Mouse (Mus musculus): ENCODE measurements around the gene Cog2. TPM values are rescaled to one million over a fixed set of nuclear protein-coding genes. Genes with fewer than 3 reads are reported as not detected.

Gene Cog2
- total RNA-seq, 1 experiment = 31.4 TPM

DNA sequence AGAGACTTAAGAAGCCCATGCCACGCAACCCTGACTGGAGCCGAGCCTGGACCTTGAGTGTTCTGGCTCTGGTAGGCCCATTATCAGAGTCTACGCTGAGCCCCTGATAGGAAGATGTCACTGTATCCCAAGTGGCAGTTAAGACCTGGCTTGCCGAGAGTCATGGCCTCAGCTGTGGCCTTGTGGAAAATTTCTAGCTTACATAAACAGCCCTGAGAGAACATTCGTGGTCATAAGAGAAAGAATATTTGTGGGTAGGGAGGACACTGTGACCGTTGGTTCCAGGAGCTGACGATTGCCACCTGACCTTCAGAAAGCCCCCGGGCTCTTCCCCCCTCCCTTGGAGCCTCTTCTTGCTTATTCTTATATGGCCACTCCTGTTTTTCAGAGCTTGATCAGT is 40.2 kb upstream of the Cog2 start:
- no peak overlapping the region for H3K4me3 ChIP-seq (ENCODE audit: insufficient read depth in 1 of 2, low read depth in 1 of 2, low read length in 2 of 2, poor library complexity in 1 of 2, severe bottlenecking in 1 of 2)
- H3K9me3 ChIP-seq (ENCODE audit: control insufficient read depth, insufficient read depth, low read depth, low read length) = no peaks in the 10 kb centered on the region
- no peaks in the 10 kb centered on the region for H3K4me1 ChIP-seq (ENCODE audit: control insufficient read depth in 2 of 2, insufficient read depth in 2 of 2, low read length in 2 of 2, poor library complexity in 1 of 2)
- DNase-seq (ENCODE audit: low read depth, low spot score) = no peak
- in situ Hi-C loops (cut with MboI; ENCODE audit: low sequenced_read_pairs in 2 of 2, unreplicated experiment in 2 of 2) = no loop called here
- H3K27ac ChIP-seq (ENCODE audit: insufficient read depth, low read depth, low read length, poor library complexity, severe bottlenecking) = no peak overlapping the region
- no peaks in the 10 kb centered on the region for H3K36me3 ChIP-seq (ENCODE audit: control insufficient read depth, insufficient read depth, low read length, poor library complexity, severe bottlenecking)
- no peak overlapping the region for H3K9ac ChIP-seq (ENCODE audit: insufficient read depth, low read depth, low read length, poor library complexity, severe bottlenecking)
- TF ChIP-seq ZC3H11A (IDR thresholded peaks at IDR 0.05; ENCODE audit: borderline replicate concordance, low read depth, low read length) (no peak), HCFC1 (IDR thresholded peaks at IDR 0.05; ENCODE audit: borderline replicate concordance, insufficient read depth, low read length) (no peak), MAFK (IDR thresholded peaks at IDR 0.05; ENCODE audit: insufficient read depth, low read depth, low read length) (no peak)

DNA sequence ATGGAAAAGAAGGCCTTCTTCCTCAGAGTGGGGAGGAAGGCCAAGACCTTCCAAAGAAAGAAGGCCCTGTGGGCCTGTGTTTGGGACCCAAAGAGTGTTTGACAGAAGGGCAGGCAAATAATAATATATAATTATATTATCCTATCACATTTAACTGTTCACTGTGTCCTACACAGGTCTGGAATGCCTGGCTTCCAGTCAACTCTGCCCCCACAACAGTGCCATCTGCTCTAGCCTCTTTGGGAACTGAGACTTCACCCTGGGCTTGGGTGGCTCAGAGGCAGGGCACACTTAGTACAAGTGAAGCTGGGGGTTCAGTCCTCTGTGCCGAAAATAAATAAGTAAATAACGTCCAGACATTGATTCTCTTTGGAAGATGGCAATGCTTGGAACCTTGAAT is 37.8 kb upstream of the Cog2 start:
- Histone ChIP-seq H3K9me3 (ENCODE audit: control insufficient read depth, insufficient read depth, low read depth, low read length) (no peaks in the 10 kb centered on the region), H3K4me1 (ENCODE audit: control insufficient read depth in 2 of 2, insufficient read depth in 2 of 2, low read length in 2 of 2, poor library complexity in 1 of 2) (no peaks in the 10 kb centered on the region), H3K9ac (ENCODE audit: insufficient read depth, low read depth, low read length, poor library complexity, severe bottlenecking) (no peak overlapping the region), H3K36me3 (ENCODE audit: control insufficient read depth, insufficient read depth, low read length, poor library complexity, severe bottlenecking) (no peaks in the 10 kb centered on the region), H3K27ac (ENCODE audit: insufficient read depth, low read depth, low read length, poor library complexity, severe bottlenecking) (no peak overlapping the region), H3K4me3 (ENCODE audit: insufficient read depth in 1 of 2, low read depth in 1 of 2, low read length in 2 of 2, poor library complexity in 1 of 2, severe bottlenecking in 1 of 2) (no peak overlapping the region)
- TF ChIP-seq ZC3H11A (IDR thresholded peaks at IDR 0.05; ENCODE audit: borderline replicate concordance, low read depth, low read length) (no peak), ZNF384 (IDR thresholded peaks at IDR 0.05; ENCODE audit: low read depth, low read length) (no peak), HCFC1 (IDR thresholded peaks at IDR 0.05; ENCODE audit: borderline replicate concordance, insufficient read depth, low read length) (no peak), CHD2 (IDR thresholded peaks at IDR 0.05; ENCODE audit: low read depth, low read length) (no peak), MAFK (IDR thresholded peaks at IDR 0.05; ENCODE audit: insufficient read depth, low read depth, low read length) (no peak)
- in situ Hi-C loops (cut with MboI; ENCODE audit: low sequenced_read_pairs in 2 of 2, unreplicated experiment in 2 of 2) = no loop called here
- no peak for DNase-seq (ENCODE audit: low read depth, low spot score)

- peak; percentile 73 for DNase-seq (ENCODE audit: low read depth, low spot score)
- H3K36me3 ChIP-seq (ENCODE audit: control insufficient read depth, insufficient read depth, low read length, poor library complexity, severe bottlenecking) = no peaks in the 10 kb centered on the region
- TF ChIP-seq HCFC1 (IDR thresholded peaks at IDR 0.05; ENCODE audit: borderline replicate concordance, insufficient read depth, low read length) (peak; percentile 24; the same call in 1 of the 2 replicates), MAFK (IDR thresholded peaks at IDR 0.05; ENCODE audit: insufficient read depth, low read depth, low read length) (no peak), ZNF384 (IDR thresholded peaks at IDR 0.05; ENCODE audit: low read depth, low read length) (peak; percentile 89)
- H3K9me3 ChIP-seq (ENCODE audit: control insufficient read depth, insufficient read depth, low read depth, low read length) = no peaks in the 10 kb centered on the region
- H3K4me1 ChIP-seq (ENCODE audit: control insufficient read depth in 2 of 2, insufficient read depth in 2 of 2, low read length in 2 of 2, poor library complexity in 1 of 2) = no peaks in the 10 kb centered on the region
- in situ Hi-C loops (cut with MboI; ENCODE audit: low sequenced_read_pairs in 2 of 2, unreplicated experiment in 2 of 2) = no loop called here
- H3K9ac ChIP-seq (ENCODE audit: insufficient read depth, low read depth, low read length, poor library complexity, severe bottlenecking) = peak overlapping the region; percentile 34; the same call in 1 of the 2 replicates
- peak overlapping the region; percentile 7 to 17; a peak in 2 of 4 replicates for H3K4me3 ChIP-seq (ENCODE audit: insufficient read depth in 1 of 2, low read depth in 1 of 2, low read length in 2 of 2, poor library complexity in 1 of 2, severe bottlenecking in 1 of 2)
- H3K27ac ChIP-seq (ENCODE audit: insufficient read depth, low read depth, low read length, poor library complexity, severe bottlenecking) = no peak overlapping the region; the same call in 1 of the 2 replicates
Measured at GRCm38 (mm10) chr8:124483356-124484115, 37.0 kb upstream of the Cog2 start.

GRCm38 (mm10) chr8:124489311-124489710 is 31.3 kb upstream of the Cog2 start:
- Histone ChIP-seq H3K27ac (ENCODE audit: insufficient read depth, low read depth, low read length, poor library complexity, severe bottlenecking) (no peak overlapping the region), H3K4me1 (ENCODE audit: control insufficient read depth in 2 of 2, insufficient read depth in 2 of 2, low read length in 2 of 2, poor library complexity in 1 of 2) (no peaks in the 10 kb centered on the region), H3K9ac (ENCODE audit: insufficient read depth, low read depth, low read length, poor library complexity, severe bottlenecking) (no peak overlapping the region), H3K9me3 (ENCODE audit: control insufficient read depth, insufficient read depth, low read depth, low read length) (no peaks in the 10 kb centered on the region), H3K36me3 (ENCODE audit: control insufficient read depth, insufficient read depth, low read length, poor library complexity, severe bottlenecking) (no peaks in the 10 kb centered on the region), H3K4me3 (ENCODE audit: insufficient read depth in 1 of 2, low read depth in 1 of 2, low read length in 2 of 2, poor library complexity in 1 of 2, severe bottlenecking in 1 of 2) (no peak overlapping the region)
- no peak for DNase-seq (ENCODE audit: low read depth, low spot score)
- in situ Hi-C loops (cut with MboI; ENCODE audit: low sequenced_read_pairs in 2 of 2, unreplicated experiment in 2 of 2) = no loop called here
- TF ChIP-seq ZNF384 (IDR thresholded peaks at IDR 0.05; ENCODE audit: low read depth, low read length) = no peak
- no peak for TF ChIP-seq MAFK (IDR thresholded peaks at IDR 0.05; ENCODE audit: insufficient read depth, low read depth, low read length)
- TF ChIP-seq CHD2 (IDR thresholded peaks at IDR 0.05; ENCODE audit: low read depth, low read length) = no peak
- TF ChIP-seq HCFC1 (IDR thresholded peaks at IDR 0.05; ENCODE audit: borderline replicate concordance, insufficient read depth, low read length) = no peak
- TF ChIP-seq ZC3H11A (IDR thresholded peaks at IDR 0.05; ENCODE audit: borderline replicate concordance, low read depth, low read length) = no peak

Measured in ES-E14 (cell line).